Mouse (Mus musculus) limb, embryonic 12.5 days (tissue): ENCODE measurements around the gene H2-M10.5. TPM values are rescaled to one million over a fixed set of nuclear protein-coding genes. Genes with fewer than 3 reads are reported as not detected.

Experiments used
- ATAC-seq: fragments of 200-750 bp; cut with Nextera tagmentation; 2 replicates; pipeline ENCODE4 v1.8.0; 2017; ENCODE audit warnings: low read depth, moderate TSS enrichment; ENCODE audit not compliant: insufficient number of reproducible peaks, insufficient read depth, low FRiP score, low TSS enrichment
- H3K27ac ChIP-seq: fragments of 300-500 bp; sonication (generic); 2 replicates; pipeline ENCODE4 v1.5.1; 2016; ENCODE audit warnings: mild to moderate bottlenecking, moderate library complexity
- H3K27me3 ChIP-seq: fragments of 300-500 bp; sonication (generic); 2 replicates; pipeline ENCODE4 v1.6.1; 2016; ENCODE audit warnings: mild to moderate bottlenecking, moderate library complexity
- H3K36me3 ChIP-seq: fragments of 300-500 bp; sonication (generic); 2 replicates; pipeline ENCODE4 v1.6.1; 2016; ENCODE audit warnings: mild to moderate bottlenecking, moderate library complexity
- H3K4me1 ChIP-seq: fragments of 300-500 bp; sonication (generic); replicated peaks from 2 replicates; pipeline ENCODE4 v1.6.1; 2016
- H3K4me2 ChIP-seq: fragments of 300-500 bp; sonication (generic); 2 replicates; pipeline ENCODE4 v1.6.1; 2016; ENCODE audit warnings: mild to moderate bottlenecking, moderate library complexity
- H3K4me3 ChIP-seq: fragments of 300-500 bp; sonication (generic); replicated peaks from 2 replicates; pipeline ENCODE4 v1.5.1; 2016; ENCODE audit warnings: mild to moderate bottlenecking
- H3K9ac ChIP-seq: fragments of 300-500 bp; sonication (generic); replicated peaks from 2 replicates; pipeline ENCODE4 v1.6.1; 2016; ENCODE audit warnings: mild to moderate bottlenecking, moderate library complexity
- H3K9me3 ChIP-seq: fragments of 300-500 bp; sonication (generic); 2 replicates; pipeline ENCODE4 v1.6.1; 2016; ENCODE audit warnings: mild to moderate bottlenecking, moderate library complexity
- WGBS: fragments of 180-500 bp; shearing (Covaris S2); methylation state at CpG from one replicate; pipeline ENCODE4 v1.1.7; 2016; 5-methylcytosine and 5-hydroxymethylcytosine counted together
- polyA plus RNA-seq: library from polyadenylated mRNA; unstranded; fragments of >200 nt; fragmentation: Nextera tagmentation; extraction: Ambion mirVana; gene quantifications from 2 replicates; pipeline ENCODE4 v1.2.1, GENCODE M21; 2016

The H2-M10.5 gene
- polyA plus RNA-seq, 1 experiment from 2014 or later, result not detected

DNA sequence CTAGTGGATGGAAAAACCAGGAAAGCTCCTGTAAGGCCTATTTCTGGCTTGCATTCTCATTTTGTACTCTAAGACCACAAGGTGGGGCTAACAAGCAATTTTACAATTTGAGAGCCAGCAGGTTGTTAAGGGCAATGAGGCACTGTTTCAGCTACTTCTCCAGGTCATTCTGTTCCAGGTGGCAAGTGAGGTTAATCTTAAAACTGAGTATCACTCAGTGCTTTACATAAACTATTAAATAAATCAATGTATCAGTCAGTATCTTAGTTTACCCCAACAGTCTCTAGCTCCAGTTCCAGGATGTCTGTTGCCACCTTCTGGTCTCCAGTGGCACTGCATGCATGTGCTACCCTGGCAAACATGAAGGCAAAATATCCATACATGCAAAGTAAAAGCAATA, 51.3 kb downstream of the H2-M10.5 start:
- ATAC-seq, result no peak
- H3K4me3 ChIP-seq, result no peak overlapping the region
- H3K36me3 ChIP-seq, result no peaks in the 10 kb centered on the region
- peaks cover 7% of the 10 kb centered on the region for H3K27me3 ChIP-seq
- H3K9ac ChIP-seq, result no peak overlapping the region
- no peaks in the 10 kb centered on the region for H3K9me3 ChIP-seq
- no peaks in the 10 kb centered on the region for H3K4me1 ChIP-seq
- no peak overlapping the region for H3K4me2 ChIP-seq
- H3K27ac ChIP-seq, result no peak overlapping the region

DNA sequence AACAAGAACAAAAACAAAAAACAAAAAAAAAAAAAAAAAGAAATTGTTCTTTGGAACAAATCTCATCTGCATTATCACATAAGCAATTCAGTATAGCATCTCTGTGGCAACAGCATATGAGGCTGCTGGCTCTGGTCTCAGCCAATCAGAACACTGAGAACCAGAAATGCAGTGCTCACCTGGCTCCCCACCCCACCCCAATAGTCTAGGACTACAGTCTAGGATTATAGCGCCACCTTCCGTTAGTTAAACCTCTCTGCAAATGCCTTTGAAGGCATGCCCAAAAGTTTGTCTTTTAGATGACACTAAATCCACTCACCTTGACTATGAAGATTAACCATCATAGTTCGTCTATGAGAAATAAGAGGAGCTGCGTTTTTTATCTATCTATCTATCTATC, 52.8 kb downstream of the H2-M10.5 start:
- H3K4me2 ChIP-seq, result no peak overlapping the region
- no peak overlapping the region for H3K9ac ChIP-seq
- no peaks in the 10 kb centered on the region for H3K9me3 ChIP-seq
- H3K27me3 ChIP-seq, result peaks cover 5% of the 10 kb centered on the region
- 35% methylated on average over 4 of the region's 4 CpGs for WGBS
- H3K4me1 ChIP-seq, result no peaks in the 10 kb centered on the region
- no peak overlapping the region for H3K27ac ChIP-seq
- H3K36me3 ChIP-seq, result no peaks in the 10 kb centered on the region
- no peak for ATAC-seq
- H3K4me3 ChIP-seq, result no peak overlapping the region

Other genes starting within 250 kb of the H2-M10.5 start
- gene H2-M11, start 225.8 kb upstream of the H2-M10.5 start, polyA plus RNA-seq, result not detected in 2 replicates
- gene H2-M9, start 130.2 kb upstream of the H2-M10.5 start, polyA plus RNA-seq, result not detected in 2 replicates
- not detected in 2 replicates for gene H2-M1, start 100.7 kb upstream of the H2-M10.5 start, polyA plus RNA-seq
- gene H2-M10.6, start 39.3 kb downstream of the H2-M10.5 start, polyA plus RNA-seq, result not detected in 2 replicates
- 49.5 and 57.3 TPM in 2 replicates for gene Trim26, start 64.2 kb downstream of the H2-M10.5 start, polyA plus RNA-seq
- 0.15 and 0.41 TPM in 2 replicates for gene Trim15, start 94.3 kb downstream of the H2-M10.5 start, polyA plus RNA-seq
- 5.8 and 6.7 TPM in 2 replicates for gene Trim10, start 96.7 kb downstream of the H2-M10.5 start, polyA plus RNA-seq
- gene Trim40, start 117.2 kb downstream of the H2-M10.5 start, polyA plus RNA-seq, result not detected in 2 replicates
- not detected in 2 replicates for gene Trim31, start 125.2 kb downstream of the H2-M10.5 start, polyA plus RNA-seq
- 0.73 and 1.3 TPM in 2 replicates for gene Rnf39, start 170.0 kb downstream of the H2-M10.5 start, polyA plus RNA-seq
- gene Ppp1r11, start 178.8 kb downstream of the H2-M10.5 start, polyA plus RNA-seq, result 109 and 116 TPM in 2 replicates
- 114 and 115 TPM in 2 replicates for gene Znrd1, start 185.6 kb downstream of the H2-M10.5 start, polyA plus RNA-seq
- gene Znrd1as, start 185.7 kb downstream of the H2-M10.5 start, polyA plus RNA-seq, result 7.0 and 7.4 TPM in 2 replicates
- not detected in 2 replicates for gene 2410137M14Rik, start 208.3 kb downstream of the H2-M10.5 start, polyA plus RNA-seq
- 1.4 and 1.9 TPM in 2 replicates for gene H2-M5, start 216.6 kb downstream of the H2-M10.5 start, polyA plus RNA-seq
- gene Zfp57, start 228.3 kb downstream of the H2-M10.5 start, polyA plus RNA-seq, result 124 and 130 TPM in 2 replicates